Mouse (Mus musculus) adrenal gland, postnatal 14 days (tissue): ENCODE measurements around the gene Utp14a. TPM values are rescaled to one million over a fixed set of nuclear protein-coding genes. Genes with fewer than 3 reads are reported as not detected.

ENCODE experiments used
- DNase-seq: peaks from one replicate; pipeline ENCODE4 v3.0.0; 2021; ENCODE audit warnings: mixed read lengths
- total RNA-seq: library from RNA; stranded (reverse); gene quantifications from 2 replicates; pipeline ENCODE4 v1.2.3, GENCODE M21; 2021

Gene Utp14a
- total RNA-seq, 1 experiment from 2014 or later: 14.9 TPM

DNA sequence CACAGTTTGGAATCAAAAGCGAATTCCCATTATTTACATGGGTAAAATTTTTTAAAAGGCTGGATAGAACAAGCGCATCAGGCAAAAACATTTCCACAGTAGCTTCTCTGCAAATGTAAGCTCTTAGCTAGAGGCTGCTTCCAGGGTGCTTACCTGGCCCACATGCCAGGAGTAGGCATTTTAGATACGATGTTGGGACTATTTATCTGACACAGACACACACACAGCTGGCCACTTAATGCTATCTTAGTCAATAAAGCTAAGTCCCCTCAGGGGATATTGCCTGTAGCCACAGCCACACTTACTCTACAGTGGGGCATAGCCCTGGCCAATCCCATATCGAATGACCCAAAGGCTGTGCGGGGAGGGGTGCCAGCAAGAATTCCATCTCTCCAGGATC lies 55.1 kb downstream of the Utp14a start:
- no peak for DNase-seq

DNA sequence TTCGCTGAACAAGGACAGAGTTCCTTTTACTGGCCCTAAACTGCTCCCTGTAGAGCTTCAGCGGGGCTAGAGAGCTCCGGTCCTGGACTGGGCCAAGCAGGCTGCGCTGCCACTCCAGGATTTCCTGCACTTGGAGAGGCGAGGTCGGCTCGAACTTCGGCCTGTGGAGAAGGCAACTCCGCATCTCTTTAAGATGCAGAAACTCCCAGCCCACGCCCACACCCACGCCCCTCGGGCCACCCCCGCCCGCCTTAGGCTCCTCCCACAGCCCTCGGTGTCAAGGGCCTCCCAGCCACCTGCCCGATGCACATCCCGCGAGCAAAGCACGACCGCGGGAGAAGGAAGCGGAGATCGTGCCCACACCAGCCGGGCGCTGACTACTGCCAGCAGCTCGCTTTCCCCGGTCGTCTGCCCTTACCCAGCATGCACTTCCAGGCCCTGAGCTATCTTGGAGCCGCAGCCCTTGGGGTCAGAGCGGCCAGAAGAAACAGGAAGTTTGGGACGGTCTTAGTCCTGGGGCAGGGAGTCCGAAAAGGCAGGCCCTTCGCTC lies 57.9 kb downstream of the Utp14a start:
- peak; percentile 92 for DNase-seq

- DNase-seq: no peak
Measured at GRCm38 (mm10) chrX:48317444-48317843, 60.8 kb downstream of the Utp14a start.

- DNase-seq: peak; percentile 34
Measured at GRCm38 (mm10) chrX:48318194-48318593, 61.5 kb downstream of the Utp14a start.

Other genes starting within 250 kb of the Utp14a start
- 4.8 and 6.6 TPM in 2 replicates for gene Apln, start 222.0 kb upstream of the Utp14a start, total RNA-seq
- gene Xpnpep2, start 148.1 kb upstream of the Utp14a start, total RNA-seq: 1.1 and 1.5 TPM in 2 replicates
- gene Sash3, start 110.4 kb upstream of the Utp14a start, total RNA-seq: 1.6 and 12.3 TPM in 2 replicates
- gene Zdhhc9, start 48.0 kb upstream of the Utp14a start, total RNA-seq: 16.4 and 17.5 TPM in 2 replicates
- gene Bcorl1, start 84.5 kb downstream of the Utp14a start, total RNA-seq: 9.8 and 10.1 TPM in 2 replicates
- gene Elf4, start 206.3 kb downstream of the Utp14a start, total RNA-seq: 13.9 and 18.0 TPM in 2 replicates